Mouse (Mus musculus) cerebellum, adult 9-10 months (tissue): ENCODE measurements around the gene Cebpe.

Experiments
- DNase-seq: peaks from one replicate; pipeline ENCODE4 v3.0.0; 2022

The Cebpe gene

DNA sequence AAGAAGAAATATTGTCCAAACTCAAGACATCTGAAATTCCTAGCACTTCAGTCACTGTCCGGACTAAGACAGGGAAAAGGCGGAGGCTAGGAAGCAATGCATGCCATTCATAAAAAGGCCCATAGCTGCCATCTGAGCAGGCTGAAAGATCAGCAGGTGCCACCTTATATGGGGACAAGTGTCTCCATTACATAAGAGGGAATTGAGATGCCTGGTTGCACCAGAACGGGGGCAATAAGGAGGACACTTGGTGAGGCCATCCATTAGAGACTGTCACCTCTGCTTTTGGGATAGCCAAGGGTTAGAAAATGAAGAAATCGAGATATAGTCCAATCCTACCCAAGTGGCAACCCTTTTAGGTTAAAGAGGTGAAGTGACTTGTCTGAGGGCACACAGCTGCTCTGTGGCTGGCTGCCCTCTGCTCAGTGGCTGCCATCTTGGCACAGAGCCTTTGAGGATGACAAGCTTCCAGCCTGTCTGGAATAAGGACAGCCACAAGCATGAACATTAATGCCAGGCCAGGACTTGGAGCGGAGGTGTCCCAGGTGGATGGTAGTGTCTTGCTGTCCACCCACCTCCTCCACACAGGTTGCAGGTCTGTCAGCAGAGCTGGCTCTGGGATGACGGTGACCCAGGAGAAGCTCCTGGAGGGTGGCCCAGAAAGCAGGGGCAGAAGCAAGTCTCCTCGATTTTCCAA lies 8.8 kb upstream of the Cebpe start:
- peak; percentile 79 for DNase-seq

DNA sequence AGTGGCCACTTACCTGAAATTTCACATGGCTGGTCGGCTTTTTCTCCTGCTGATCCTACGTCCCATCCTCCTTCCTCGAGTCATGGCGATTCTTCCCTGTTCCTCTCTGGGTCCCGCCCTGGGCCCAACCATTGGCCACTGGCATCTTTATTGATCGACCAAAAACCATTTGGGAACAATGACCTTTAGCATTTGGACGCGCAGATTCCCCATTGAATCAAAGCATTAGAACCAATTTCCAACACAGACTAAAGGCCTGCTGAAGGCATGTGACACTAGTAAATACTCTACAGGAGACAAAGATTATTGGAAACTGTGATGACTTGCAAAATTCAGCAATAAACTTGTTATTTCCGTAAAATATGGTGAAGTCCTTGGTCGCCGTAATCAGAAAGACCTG lies 8.1 kb upstream of the Cebpe start:
- peak; percentile 29 for DNase-seq

DNA sequence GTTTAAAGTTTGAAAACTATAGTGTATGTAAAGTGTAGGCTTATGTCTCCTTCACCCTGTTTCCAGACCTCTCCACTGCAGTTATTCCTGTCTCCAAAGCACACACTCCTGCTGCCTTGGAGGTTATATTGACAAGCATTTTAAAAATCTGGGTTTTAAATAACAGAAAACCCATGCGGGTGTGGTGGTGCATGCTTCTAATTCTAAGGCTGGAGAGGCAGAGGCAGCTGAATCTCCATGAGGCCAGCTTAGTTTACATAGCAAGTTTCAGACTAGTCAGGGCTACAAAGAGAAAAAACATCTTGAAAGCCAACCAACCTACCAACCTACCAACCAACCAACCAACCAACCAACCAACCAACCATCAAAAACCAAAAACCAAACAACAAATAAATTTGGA lies 3.4 kb upstream of the Cebpe start:
- DNase-seq, result no peak

DNA sequence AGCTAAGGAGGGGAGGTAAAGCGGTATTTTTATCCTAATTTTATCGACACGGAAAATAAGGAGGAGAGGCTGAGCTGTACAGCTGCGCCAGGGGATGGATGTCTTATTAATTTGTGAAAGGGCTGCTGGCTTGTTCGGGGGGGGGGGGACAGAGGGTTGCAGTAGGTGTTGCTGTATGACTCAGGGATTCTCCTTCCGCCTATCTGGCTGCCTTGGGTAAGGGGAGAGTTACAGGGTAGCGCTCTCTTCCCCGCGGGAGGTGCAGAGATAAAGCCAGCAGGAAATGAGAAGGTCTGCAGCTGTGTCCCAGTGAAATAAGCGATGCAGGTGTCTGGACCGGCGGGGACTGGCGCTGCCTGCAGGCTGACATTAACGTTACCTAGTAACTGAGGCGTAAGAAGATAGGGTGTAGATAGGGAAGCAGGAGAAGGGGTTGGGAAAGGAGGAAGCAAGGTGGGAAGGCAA lies 2.7 kb upstream of the Cebpe start:
- peak; percentile 51 for DNase-seq

DNA sequence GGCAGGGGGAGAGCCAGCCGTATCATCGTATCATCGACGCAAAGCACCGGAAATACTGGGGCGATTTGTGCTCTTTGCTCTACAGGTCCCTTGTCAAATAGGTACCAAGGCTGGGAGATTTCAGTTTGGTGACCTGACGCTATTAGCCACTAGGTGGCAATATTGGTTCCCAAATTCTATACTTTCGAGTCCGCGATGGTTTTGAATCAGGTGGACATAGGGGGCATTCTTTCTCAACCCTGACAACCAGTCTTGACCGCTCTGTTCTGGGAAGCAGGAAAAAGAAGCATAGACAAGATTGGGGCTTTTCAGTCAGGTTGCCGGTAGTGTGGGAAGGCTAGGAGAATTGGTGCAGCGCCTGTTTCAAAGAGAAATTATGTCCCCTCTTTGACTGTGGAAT lies 2.1 kb upstream of the Cebpe start:
- peak; percentile 94 for DNase-seq

DNA sequence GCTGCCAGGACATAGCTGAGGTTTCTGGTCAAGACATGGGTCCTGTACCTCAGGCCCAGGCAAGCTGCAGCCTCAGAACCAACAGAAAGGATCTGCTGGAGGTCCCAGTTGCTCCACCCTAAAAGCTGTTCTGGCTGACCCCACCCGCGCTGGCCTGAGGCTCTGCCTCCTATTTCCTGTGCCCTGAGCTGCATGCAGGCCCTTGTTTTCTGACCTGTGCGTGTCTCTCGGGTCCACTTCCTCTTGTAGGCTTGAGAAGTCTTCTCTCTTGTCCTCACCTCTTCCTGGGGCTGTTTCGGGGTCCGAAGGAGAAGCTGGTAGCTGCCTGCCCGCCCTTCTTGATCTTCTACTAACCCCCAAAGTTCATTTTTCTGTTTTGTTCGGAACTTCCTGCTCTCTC lies 887 bp upstream of the Cebpe start:
- peak; percentile 16 for DNase-seq

DNA sequence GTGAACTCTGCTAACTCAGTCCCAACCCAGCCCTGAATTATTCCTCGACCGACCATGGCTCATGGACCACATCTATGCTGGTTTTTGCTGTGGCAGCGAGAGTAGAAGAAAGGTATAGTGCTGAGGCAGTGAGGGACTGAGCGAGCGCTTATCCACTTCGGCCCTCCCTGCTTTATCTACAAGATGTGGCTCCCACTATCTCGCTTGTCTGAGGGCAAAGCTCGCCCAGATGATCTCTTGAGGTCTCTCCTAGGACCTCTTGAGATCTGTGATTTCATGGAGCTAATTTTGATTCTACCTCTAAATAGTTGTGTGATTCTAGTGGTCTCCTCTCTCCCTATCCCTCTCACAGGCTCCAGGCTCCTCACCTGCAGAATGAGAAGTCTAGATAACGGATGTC lies 2.9 kb downstream of the Cebpe start:
- no peak for DNase-seq

DNA sequence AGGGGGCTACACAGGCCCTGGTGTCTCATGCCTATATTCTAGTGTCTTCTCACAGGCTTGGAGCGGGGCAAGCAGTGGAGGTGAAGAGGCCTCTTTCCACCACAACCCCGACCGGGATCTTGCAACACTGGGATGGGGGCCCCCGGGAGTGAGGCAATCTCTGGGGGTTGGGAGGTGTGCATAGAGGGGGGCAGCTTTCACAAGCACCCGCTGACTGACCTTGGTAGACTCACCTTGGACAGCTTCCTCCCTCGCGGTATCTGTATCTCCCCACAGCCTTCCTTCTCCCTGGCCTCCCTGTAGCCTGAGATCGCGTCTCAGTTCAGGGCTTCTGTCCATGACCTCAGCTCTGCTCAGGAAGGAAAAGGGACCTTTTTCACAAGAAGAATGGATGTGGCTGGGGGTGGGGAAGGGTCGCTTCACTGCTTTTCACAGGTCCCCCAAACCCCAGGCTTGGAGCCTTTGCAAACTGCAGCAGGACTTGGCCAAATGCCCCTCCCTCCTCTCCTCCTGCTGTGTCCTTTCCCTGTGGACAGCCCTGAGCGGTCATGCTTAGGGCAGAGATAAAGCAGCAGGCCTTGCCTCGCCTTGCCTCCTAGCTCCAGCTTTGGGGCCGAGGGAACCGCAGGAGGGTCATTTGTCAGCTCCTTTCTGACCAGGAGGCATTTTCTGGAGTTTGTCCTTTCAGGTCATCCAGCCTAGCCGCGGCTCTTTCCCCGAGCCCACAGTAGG lies 5.2 kb downstream of the Cebpe start:
- DNase-seq, result no peak

DNA sequence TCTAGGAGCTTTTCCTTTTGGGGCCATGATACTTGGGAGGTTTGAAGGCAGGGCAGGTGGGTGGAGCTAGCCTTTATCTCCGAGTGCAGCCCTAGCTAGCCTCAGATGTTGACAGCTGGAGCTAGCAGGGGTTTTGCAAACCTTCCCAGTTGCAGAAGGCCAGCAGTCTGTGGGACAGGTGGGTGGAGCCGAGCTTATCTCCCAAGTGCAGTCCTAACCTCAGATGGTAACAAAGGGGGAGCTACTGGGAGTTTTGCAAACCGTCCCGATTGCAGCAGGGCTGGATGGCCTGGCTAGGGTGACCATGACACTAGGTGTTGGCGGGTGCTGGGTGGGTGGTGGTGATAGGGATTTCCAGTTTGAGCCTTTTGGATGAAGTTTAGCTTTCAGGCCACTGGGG lies 6.1 kb downstream of the Cebpe start:
- DNase-seq, result no peak

DNA sequence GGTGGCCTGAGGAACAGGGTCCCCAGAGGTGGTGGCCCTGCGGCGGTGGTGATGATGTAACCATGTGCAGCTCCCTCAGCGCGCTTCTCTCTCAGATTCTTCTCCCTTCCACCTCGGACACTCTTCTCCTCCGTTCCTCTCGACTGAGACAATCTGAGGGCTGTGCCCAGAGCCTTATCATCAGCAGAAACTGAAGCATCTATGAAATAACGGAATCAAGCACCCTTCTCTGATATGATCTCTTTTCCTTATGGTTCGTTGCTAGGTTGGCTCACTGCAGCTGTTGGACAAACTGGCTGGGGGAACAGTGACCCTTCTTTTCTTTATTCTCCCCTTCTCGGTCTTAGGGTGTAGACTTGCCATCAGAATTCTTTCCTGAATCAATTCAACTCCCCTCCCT lies 8.8 kb downstream of the Cebpe start:
- no peak for DNase-seq

DNA sequence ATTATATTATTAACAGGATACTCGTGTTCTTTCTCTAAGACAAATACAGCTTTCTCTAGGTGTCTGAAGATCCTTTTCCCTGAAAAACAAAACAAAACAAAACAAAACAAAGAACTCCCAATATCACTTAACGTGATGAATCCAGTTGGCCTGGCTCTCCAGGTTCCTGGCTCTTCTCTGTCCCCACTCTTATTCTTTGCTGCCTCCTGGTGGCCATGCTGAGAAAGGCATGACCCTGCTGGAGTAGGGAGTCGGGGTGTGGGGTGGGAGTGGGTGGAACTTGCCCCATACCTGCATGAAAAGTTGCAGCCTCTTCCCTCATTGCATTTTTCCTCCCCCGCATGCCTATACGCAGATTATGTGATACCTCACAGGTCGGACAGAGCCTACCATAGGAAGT lies 10.7 kb downstream of the Cebpe start:
- DNase-seq, result peak; percentile 75

DNA sequence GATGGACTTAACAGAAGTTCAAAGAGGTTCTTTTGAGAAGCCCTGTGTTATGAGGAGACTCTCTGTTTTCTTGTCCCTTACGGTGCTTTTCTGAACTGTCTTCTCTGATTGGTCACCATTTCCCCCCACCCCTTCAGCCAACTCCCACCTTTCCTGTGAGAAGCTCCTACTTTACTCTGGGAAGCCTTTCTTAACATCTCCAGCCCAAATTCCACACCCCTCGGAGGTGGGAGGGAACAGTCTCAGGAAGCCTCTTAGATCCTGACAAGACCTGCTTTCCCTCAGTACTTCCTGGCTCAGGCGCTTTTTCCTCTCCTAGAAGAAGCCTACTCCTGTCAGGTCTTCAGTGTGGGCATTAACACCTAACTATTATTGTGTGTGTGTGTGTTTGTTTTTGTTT lies 12.4 kb downstream of the Cebpe start:
- DNase-seq, result no peak

DNA sequence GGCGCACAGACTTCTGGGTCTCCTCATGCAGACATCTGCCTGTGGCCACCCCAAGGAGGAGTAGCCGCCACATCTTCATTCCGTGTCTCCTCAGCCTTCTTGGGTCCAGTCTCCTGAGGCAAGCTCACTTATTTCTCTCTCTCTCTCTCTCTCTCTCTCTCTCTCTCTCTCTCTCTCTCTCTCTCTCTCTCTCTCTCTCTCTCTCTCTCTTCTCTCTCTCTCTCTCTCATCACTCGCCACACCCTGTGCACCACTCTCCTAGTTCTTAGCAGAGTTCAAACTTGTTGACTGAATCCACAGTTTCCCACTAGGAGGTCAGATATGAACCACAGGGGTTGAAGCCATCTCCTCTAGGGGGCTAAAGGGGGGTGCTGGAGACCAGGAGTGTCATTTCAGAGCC lies 13.2 kb downstream of the Cebpe start, which contains the start of gene Gm29776:
TSS of gene Gm29776 (minus strand) at position 101 of the 400 bp plus-strand sequence.
- no peak for DNase-seq

DNA sequence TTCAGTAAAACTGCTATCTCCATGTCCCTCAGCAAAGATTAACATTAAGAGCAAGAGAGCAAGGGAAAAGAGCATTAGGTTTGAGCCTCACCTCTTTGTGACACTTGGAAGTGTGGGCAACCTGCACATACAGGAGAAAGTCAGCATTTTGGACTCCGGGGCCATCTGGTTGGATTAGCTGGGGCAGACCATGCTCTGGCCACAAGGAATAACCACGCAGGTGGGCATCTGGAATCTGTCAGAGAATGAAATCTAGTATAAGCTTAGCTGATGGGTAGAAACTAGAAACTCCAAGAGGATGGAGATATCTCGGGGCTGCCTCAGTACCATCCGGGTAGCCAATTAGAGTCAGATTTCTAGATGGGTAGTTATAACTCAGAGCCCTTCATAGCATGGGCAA lies 15.2 kb downstream of the Cebpe start:
- no peak for DNase-seq

DNA sequence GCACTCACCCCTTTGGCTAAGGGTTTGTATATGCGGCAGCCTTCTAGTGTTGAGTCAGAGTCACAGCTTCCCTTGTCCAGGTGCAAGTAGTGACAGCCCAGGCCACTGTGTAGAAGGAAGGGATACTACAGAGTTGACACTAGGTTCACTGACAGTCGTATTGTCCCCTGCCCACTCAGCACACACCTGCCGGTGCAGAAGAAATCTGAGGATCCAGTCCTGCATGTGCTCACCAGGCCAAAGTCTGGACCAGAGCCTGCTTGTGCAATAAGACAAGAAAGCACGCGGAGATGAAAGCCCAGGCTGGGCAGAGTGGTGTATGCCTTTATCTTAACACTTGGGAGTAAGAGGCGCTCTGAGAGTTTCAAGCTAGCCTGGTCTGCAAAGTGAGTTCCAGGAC lies 16.9 kb downstream of the Cebpe start:
- no peak for DNase-seq

DNA sequence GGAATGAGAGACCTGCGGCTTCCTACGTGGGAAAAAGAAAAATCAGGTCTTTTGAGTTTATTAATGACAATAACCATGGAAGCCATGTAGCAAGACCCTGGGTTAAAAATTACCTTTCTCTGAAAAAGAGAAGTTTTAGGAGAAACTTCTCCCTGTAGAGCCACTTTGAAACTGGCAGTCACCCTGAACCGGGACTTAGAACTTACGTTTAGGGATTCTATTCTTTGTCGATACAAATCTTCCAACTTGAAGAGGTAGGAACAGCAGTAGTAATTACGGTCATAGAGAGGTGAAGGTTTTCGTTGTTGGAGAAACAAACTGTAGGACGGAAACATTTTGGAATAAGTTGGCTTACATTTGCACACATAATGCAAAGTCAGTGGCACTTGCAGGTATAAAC lies 24.7 kb downstream of the Cebpe start:
- DNase-seq, result no peak

DNA sequence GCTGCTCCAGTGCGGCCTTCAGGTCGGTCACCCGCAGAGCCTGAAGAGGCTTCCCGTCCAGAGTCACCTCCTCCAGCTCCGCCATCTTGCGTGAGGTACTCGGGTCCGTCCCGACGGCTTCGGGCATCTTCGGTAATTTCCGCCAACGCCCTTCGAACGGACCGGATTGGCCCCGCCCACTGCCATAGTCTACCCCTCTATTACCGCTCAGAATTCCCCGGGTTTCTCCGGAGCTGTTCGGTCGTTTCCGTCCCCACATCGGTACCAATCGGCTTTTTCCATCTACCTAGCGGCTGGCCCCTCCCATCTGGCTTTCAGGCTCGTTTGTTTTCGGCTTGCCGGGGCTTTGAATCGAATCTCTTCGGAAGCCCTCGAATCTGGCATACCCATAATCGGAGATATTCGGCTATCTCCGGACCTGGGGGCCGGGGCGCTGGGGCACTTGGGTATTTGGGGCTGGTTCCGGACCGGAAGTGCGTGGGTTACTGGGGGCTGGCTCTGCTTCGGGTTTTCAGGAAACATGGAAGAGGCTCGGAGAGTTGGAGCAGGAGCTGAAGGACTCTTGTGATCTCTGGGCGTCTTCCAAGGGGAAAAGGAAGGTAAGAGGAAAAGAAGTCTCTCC lies 25.3 kb downstream of the Cebpe start, which contains the start of gene Acin1:
TSS of gene Acin1 (minus strand) at position 410 of the 622 bp plus-strand sequence.
- peak; percentile 100 for DNase-seq

DNA sequence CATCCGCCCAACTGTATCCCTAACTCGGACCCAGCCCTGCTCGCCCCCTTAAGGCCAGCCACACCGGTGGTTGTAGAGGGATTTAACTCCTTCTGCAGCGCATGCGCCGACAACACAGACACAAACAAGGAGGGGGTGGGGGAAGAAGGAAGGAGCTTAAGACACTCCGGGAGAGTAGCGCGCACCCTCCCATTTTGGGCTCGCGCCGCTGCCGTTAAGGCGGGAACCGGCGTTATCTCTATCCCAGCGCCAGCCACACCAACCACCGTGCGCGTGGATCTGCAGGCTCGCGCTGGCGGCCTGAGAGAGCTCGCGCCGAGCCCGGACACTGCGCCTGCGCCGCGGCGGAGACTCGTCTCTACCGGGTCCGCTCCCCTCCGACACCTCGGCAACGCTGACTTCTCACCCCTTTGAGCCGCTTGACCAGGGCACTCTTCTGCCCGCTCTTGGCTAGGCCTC lies 25.9 kb downstream of the Cebpe start, which contains the start of gene 1700123O20Rik:
TSS of gene 1700123O20Rik (plus strand) at position 154 of the 459 bp plus-strand sequence.
- DNase-seq, result peak; percentile 88

DNA sequence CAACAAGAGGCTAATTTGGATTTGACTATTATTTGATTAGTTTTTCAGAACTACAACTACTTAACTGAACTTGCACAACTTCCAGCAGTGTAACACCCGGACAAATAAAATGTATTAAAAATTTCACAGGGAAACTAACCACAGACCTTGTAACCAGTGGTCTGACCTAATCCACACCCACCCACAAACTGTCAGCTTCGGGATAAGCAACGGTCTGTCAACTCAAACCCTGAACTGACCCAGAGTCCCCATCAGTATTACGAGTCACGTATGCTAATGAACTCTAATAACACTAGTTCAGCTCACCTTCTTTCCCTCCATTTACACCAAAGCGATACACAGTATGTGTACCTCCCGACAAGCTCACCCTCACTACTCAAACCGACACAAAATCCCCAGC lies 26.5 kb downstream of the Cebpe start:
- DNase-seq, result no peak

DNA sequence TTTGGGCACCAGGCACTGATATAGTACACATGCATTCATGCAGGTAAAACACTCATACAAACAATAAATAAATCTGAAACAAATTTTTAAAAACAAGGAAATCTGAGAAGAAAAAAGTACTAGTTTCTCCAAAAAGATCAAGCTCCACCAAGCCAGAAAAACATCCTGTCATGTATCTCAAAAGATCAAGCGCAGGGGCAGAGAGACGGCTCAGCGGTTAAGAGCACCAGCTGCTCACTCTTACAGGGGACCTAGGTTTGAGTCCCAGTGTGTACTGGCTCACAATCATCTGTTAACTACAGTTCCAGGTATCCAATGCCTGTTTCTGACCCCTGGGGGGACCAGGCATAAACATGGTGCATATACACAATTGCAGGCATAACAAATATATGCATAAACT lies 29.6 kb downstream of the Cebpe start:
- DNase-seq, result no peak

DNA sequence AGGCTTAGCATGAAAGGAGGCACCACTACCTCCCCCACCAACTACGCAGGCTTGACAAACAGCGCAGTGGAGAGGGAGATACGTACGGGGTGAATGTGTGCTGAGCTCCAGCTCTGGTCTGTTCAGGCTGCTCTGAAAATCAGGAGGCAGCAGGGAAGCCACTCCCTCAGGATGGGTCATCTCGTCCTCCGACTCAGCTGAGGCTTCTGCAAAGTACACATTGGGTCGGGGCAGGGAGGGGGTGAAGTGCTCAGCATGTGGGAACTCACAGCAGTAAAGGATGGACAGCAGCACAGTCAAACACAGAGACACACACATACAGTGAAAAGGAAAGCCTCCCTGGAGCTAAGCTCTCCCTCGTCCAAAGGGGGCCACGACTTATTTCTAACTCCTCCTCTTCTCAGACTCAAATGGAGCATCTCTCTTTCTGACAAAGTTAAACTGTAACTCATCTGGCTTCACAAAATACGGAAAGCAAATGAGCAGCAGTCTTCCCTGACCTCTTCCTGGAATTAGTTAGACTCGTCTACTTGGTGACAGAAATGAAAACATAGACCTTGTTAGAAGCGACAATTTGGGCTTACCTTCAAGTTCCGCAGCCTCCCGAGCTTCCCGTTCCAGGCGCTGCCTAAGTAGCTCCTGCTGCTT lies 33.2 kb downstream of the Cebpe start:
- DNase-seq, result no peak

DNA sequence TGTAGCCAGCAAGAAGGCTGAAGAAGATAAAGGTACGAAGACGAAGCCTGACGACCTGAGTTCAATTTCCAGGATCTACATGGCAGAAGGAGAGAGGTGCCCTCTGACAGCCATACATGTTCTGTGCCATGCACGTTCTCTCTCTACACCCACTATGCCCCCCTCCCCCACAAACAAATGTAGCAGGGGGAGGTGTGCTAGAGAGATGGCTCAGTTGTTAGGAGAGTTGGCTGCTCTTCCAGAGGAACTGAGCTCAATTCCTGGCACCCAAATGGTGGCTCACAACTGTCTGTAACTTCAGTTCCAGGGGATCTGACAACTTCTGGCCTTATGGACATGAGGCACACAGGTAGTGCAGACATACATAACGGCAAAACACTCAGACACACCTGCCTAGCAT lies 35.7 kb downstream of the Cebpe start:
- DNase-seq, result no peak

DNA sequence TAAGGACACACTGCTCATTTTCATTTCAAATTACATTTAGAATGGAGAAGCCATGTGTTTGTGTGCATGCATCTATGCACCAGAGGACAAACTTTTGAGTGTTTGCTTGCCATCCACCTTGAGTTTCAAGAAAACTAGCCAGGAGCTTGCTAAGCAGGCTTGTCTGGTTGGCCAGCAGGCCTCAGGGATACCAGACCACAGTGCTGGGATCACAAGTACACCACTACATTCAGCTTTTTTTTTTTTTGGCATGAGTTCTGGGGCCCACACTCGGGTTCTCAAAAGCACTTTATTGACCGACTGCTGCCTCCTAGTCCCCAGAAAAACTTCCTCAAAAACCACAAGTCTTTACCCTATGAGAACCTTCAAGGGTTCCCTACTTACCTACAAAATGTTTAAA lies 37.7 kb downstream of the Cebpe start:
- no peak for DNase-seq
